Mouse (Mus musculus) forebrain, embryonic 10.5 days (tissue): ENCODE results near the gene Ssna1. TPM values are rescaled to one million over a fixed set of nuclear protein-coding genes. Genes with fewer than 3 reads are reported as not detected.

ENCODE experiments used
- DNase-seq: peaks from one replicate; pipeline ENCODE4 v3.0.0-alpha.2; 2017; ENCODE audit warnings: low spot score; ENCODE audit errors: extremely low spot score
- H3K27ac ChIP-seq: fragments of 300-500 bp; sonication (generic); 2 replicates; pipeline ENCODE4 v1.5.1; 2016; ENCODE audit warnings: mild to moderate bottlenecking
- H3K27me3 ChIP-seq: fragments of 300-500 bp; sonication (generic); 2 replicates; pipeline ENCODE4 v1.6.1; 2016; ENCODE audit warnings: mild to moderate bottlenecking; ENCODE audit not compliant: poor library complexity, severe bottlenecking
- H3K36me3 ChIP-seq: fragments of 300-500 bp; sonication (generic); replicated peaks from 2 replicates; pipeline ENCODE4 v1.6.1; 2016; ENCODE audit warnings: mild to moderate bottlenecking, moderate library complexity
- H3K4me1 ChIP-seq: fragments of 300-500 bp; sonication (generic); 2 replicates; pipeline ENCODE4 v1.6.1; 2016
- H3K4me3 ChIP-seq: fragments of 300-500 bp; sonication (generic); 2 replicates; pipeline ENCODE4 v1.5.1; 2016; ENCODE audit warnings: mild to moderate bottlenecking, moderate library complexity
- H3K9me3 ChIP-seq: fragments of 300-500 bp; sonication (generic); 2 replicates; pipeline ENCODE4 v1.6.1; 2016; ENCODE audit warnings: mild to moderate bottlenecking, moderate library complexity
- WGBS: fragments of 180-500 bp; shearing (Covaris S2); methylation state at CpG from one replicate; pipeline ENCODE4 v1.1.7; 2016; 5-methylcytosine and 5-hydroxymethylcytosine counted together
- polyA plus RNA-seq: library from polyadenylated mRNA; unstranded; fragments of >200 nt; fragmentation: Nextera tagmentation; extraction: Ambion mirVana; gene quantifications from 2 replicates; pipeline ENCODE4 v1.2.1, GENCODE M21; 2016

Ssna1 gene
- polyA plus RNA-seq, 1 experiment from 2014 or later = 247 TPM

GRCm38 (mm10) chr2:25303452-25303851, 31.2 kb upstream of the Ssna1 start:
- Histone ChIP-seq H3K27ac (no peak overlapping the region), H3K4me3 (no peak overlapping the region), H3K9me3 (no peaks in the 10 kb centered on the region), H3K36me3 (no peaks in the 10 kb centered on the region), H3K4me1 (peaks cover 17% of the 10 kb centered on the region), H3K27me3 (peaks cover 57% of the 10 kb centered on the region)
- 61% methylated on average over 3 of the region's 3 CpGs for WGBS
- no peak for DNase-seq

DNA sequence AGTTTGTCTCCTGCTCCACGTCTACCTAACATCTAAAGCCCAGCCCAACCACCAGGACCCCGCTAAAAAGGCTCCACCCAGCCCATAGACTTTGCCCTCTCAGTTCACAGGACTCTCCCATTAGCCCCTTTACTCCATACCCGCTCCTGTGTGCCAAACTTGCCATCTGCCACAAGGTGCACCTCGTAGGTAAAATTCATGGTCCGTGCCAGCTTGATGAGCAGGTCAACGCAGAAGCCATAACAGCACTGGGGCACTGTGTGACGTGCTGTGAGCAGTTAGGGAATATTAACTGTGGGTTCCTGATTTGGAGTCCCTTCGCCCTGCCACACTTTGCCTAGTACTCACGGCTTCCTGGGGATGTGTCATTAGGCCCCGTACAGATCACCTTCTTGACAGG, 25.8 kb upstream of the Ssna1 start:
- H3K9me3 ChIP-seq = no peaks in the 10 kb centered on the region
- H3K27me3 ChIP-seq = peaks cover 52% of the 10 kb centered on the region
- no peaks in the 10 kb centered on the region for H3K4me1 ChIP-seq
- no peak for DNase-seq
- H3K27ac ChIP-seq = no peak overlapping the region
- 83% methylated on average over 10 of the region's 10 CpGs for WGBS
- H3K4me3 ChIP-seq = no peak overlapping the region
- H3K36me3 ChIP-seq = no peaks in the 10 kb centered on the region

GRCm38 (mm10) chr2:25297093-25297492, 24.9 kb upstream of the Ssna1 start:
- peaks cover 56% of the 10 kb centered on the region for H3K27me3 ChIP-seq
- 80% methylated on average over 8 of the region's 8 CpGs for WGBS
- no peak for DNase-seq
- peaks cover 8% of the 10 kb centered on the region for H3K4me1 ChIP-seq
- no peak overlapping the region for H3K27ac ChIP-seq
- H3K36me3 ChIP-seq = no peaks in the 10 kb centered on the region
- no peaks in the 10 kb centered on the region for H3K9me3 ChIP-seq
- no peak overlapping the region for H3K4me3 ChIP-seq

DNA sequence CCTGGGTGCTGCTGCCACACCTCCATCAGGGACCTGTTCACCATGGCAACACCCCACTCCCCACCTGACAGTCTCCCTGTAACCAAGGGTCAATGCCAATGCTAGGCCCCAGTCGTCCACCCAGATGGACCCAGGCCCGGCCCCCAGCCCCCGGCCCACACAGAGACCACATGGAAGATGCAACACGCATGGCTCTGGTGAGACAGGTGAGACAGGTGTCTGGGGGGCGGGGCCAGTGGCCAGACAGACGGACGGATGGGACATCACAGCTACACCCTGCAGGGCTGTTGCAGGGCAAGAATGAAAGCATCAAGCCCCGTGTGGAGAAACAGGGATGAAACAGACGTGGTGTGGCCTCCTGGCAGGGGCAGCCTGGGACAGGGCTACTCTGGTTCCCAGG, 21.5 kb upstream of the Ssna1 start:
- 78% methylated on average over 9 of the region's 9 CpGs for WGBS
- H3K27me3 ChIP-seq = peaks cover 90% of the 10 kb centered on the region
- H3K4me3 ChIP-seq = no peak overlapping the region
- peaks cover 33% of the 10 kb centered on the region for H3K4me1 ChIP-seq
- DNase-seq = no peak
- no peaks in the 10 kb centered on the region for H3K9me3 ChIP-seq
- no peak overlapping the region for H3K27ac ChIP-seq
- no peaks in the 10 kb centered on the region for H3K36me3 ChIP-seq

DNA sequence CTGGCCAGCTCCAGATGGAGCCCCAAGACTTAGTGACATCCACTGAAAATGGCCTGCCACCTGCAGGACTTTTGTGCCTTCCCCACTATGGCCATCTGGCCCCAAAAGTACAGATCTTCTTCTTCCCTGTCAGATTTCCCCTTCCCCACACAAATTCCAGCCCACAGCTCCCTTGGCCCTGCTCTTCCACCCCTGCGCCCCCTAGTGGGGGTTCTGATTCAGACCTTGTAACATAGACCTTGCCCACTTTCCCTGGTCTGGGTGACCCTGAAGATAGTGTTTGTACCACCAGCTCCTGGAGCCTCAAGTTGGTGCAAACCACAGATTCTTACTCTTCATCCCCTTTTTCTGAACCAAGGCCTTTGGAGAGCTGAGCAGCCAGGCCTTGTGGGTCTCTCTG, 20.6 kb upstream of the Ssna1 start:
- H3K4me3 ChIP-seq = peak overlapping the region; percentile 42; the same call in 1 of the 2 replicates
- H3K36me3 ChIP-seq = no peaks in the 10 kb centered on the region
- H3K27ac ChIP-seq = no peak overlapping the region
- 0% methylated on average over 1 of the region's 1 CpGs for WGBS
- peaks cover 96% of the 10 kb centered on the region for H3K27me3 ChIP-seq
- peak; percentile 82 for DNase-seq
- peaks cover 33% of the 10 kb centered on the region for H3K4me1 ChIP-seq
- H3K9me3 ChIP-seq = no peaks in the 10 kb centered on the region

DNA sequence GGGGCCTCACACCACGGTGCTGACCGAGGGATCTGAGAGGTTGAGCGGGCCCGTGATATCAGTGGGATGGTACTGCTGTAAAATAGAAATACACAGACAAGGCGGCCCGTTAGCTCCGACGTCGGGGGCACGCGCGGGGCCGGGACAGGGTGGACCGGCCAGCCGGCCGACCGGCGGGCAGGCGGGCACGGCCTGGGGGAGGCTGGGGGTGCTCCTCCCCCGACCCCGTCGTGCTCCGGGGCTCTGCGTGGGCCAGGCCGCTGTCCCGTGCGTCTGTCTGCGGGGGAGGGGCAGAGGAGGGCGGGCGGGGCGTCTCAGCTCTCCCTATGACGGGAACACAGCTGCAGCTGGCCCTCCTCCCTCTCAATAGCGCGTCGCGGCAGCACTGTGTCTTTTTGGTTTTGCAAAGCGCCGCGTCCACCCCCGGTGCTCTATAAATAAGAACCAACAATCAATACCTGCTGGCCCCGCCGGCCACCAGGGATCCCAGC, 19.9 kb upstream of the Ssna1 start:
- Histone ChIP-seq H3K4me1 (peaks cover 33% of the 10 kb centered on the region), H3K27me3 (peaks cover 96% of the 10 kb centered on the region), H3K4me3 (peak overlapping the region; percentile 42), H3K9me3 (no peaks in the 10 kb centered on the region), H3K27ac (no peak overlapping the region), H3K36me3 (no peaks in the 10 kb centered on the region)
- WGBS = 5% methylated on average over 43 of the region's 43 CpGs
- no peak for DNase-seq

DNA sequence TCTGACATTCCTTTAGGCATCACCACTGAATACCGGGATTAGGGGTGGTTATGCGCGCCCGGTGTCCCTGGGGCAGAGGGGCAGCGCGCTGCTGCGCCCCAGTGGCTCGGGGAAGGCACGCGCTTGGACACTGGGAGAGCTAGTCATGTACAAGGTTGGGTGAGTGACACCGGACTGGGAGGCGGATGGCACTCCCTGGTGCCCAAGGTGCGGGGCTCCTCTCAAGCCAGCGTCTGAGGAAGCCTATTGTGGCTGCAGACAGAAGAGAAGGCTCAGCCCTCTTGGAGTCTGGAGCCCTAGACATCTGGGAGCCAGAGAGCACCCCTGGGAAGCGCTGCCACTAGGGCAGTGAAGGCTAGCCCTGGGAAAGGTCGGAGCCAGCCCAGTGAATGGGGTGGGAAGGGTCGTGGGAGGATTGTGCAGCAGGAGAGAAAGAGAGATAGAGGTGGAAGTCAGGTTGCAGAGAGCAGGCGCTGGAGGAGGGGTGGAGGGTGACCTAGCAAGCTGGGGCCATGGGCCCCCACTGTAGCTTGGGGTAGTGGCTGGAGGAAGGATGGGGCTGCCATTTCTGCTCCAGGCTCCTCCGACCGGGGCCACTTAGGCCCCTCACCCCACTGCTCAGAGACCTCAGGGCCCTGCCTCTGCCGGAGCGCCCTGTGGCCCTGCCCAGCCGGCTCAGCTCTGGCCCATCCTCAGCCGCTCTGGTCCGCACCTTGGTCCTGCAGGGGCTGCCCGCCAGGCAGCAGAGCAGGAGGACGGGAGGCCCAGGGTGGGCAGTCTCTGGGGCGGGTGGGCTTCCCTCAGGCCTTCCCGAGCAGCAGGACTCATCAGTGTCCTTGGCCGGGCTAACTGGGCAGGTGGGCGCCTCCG, 19.2 kb upstream of the Ssna1 start:
- Histone ChIP-seq H3K27ac (no peak overlapping the region), H3K4me3 (peak overlapping the region; percentile 42), H3K4me1 (peaks cover 33% of the 10 kb centered on the region), H3K9me3 (no peaks in the 10 kb centered on the region), H3K36me3 (peaks cover 1% of the 10 kb centered on the region), H3K27me3 (peaks cover 96% of the 10 kb centered on the region)
- WGBS = 5% methylated on average over 32 of the region's 32 CpGs
- DNase-seq = no peak

GRCm38 (mm10) chr2:25290816-25291130, 18.5 kb upstream of the Ssna1 start:
- WGBS = under 1% methylated on average over 18 of the region's 18 CpGs
- peak overlapping the region; percentile 25; the same call in 1 of the 2 replicates for H3K4me3 ChIP-seq

GRCm38 (mm10) chr2:25290101-25290815, 18.0 kb upstream of the Ssna1 start:
- Histone ChIP-seq H3K9me3 (no peaks in the 10 kb centered on the region), H3K36me3 (peaks cover 13% of the 10 kb centered on the region), H3K27me3 (peaks cover 86% of the 10 kb centered on the region), H3K4me1 (peaks cover 33% of the 10 kb centered on the region), H3K27ac (no peak overlapping the region), H3K4me3 (peak overlapping the region; percentile 25; the same call in 1 of the 2 replicates)
- DNase-seq = no peak
- WGBS = 2% methylated on average over 54 of the region's 54 CpGs

More at GRCm38 (mm10) chr2:25290816-25291130, 18.5 kb upstream of the Ssna1 start:
- H3K27ac ChIP-seq = no peak overlapping the region
- peaks cover 8% of the 10 kb centered on the region for H3K36me3 ChIP-seq
- DNase-seq = no peak
- H3K27me3 ChIP-seq = peaks cover 91% of the 10 kb centered on the region
- H3K9me3 ChIP-seq = no peaks in the 10 kb centered on the region
- H3K4me1 ChIP-seq = peaks cover 33% of the 10 kb centered on the region

DNA sequence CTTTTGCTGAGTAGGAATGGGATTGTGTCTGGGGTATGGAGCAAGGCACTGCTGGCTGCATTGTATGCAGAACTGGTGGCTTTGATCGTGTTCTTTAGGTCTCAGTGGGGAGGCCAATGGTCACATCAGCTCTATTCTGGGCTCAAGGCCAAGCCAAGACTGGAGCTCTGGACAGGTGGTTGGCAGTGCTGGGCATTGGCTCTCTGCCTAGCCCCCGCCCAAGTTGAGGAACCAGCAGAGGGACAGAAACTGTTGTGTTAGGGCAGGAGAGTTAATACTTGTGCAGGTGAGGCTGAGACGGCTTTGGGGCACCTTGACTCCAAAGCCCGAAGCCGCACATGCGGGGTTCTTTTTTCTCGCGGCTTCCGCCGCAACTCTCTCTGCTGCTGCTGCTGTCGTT, 17.4 kb upstream of the Ssna1 start, which contains the start of gene Lrrc26:
TSS of gene Lrrc26 (plus strand) at position 265 of the 400 bp plus-strand sequence.
- Histone ChIP-seq H3K36me3 (peaks cover 19% of the 10 kb centered on the region), H3K9me3 (no peaks in the 10 kb centered on the region), H3K27me3 (peaks cover 82% of the 10 kb centered on the region), H3K4me3 (peak within 1 kb of the TSS; percentile 25; the same call in 1 of the 2 replicates), H3K27ac (no peak within 1 kb of the TSS), H3K4me1 (peaks cover 33% of the 10 kb centered on the region)
- no peak for DNase-seq
- WGBS = 9% methylated on average over 11 of the region's 11 CpGs

DNA sequence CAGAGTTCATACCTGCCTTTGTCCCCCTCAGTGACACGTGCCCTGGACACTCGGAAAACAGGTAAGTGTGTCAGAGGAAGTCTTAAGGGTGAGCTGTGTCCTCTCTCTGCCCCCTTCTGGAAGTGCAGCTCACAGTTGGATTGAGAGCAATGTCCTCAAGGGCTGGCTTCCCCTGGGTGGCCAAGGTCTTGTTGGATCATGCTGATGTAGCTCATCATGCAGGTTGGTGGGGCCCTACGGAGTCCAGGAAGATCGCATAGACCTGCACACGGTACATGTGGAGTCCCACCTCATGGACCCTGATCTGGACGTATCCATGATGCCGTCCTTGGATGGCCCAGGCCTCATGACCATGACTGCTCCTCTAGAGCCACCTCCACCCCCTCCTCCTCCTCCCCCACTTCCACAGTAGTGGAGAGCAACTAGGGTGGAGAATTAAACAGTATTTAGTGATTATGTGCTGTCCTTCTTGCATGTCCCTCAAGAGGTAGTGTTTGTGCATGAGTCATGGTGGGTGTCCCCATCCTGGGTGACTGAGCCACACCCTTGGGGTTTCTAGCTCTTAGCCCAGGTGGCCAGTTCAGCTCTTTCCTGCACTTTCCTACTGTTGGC, 16.6 kb upstream of the Ssna1 start:
- Histone ChIP-seq H3K27ac (no peak overlapping the region), H3K36me3 (peaks cover 27% of the 10 kb centered on the region), H3K4me1 (peaks cover 33% of the 10 kb centered on the region), H3K4me3 (no peak overlapping the region), H3K27me3 (peaks cover 74% of the 10 kb centered on the region), H3K9me3 (no peaks in the 10 kb centered on the region)
- no peak for DNase-seq
- WGBS = 84% methylated on average over 7 of the region's 7 CpGs

DNA sequence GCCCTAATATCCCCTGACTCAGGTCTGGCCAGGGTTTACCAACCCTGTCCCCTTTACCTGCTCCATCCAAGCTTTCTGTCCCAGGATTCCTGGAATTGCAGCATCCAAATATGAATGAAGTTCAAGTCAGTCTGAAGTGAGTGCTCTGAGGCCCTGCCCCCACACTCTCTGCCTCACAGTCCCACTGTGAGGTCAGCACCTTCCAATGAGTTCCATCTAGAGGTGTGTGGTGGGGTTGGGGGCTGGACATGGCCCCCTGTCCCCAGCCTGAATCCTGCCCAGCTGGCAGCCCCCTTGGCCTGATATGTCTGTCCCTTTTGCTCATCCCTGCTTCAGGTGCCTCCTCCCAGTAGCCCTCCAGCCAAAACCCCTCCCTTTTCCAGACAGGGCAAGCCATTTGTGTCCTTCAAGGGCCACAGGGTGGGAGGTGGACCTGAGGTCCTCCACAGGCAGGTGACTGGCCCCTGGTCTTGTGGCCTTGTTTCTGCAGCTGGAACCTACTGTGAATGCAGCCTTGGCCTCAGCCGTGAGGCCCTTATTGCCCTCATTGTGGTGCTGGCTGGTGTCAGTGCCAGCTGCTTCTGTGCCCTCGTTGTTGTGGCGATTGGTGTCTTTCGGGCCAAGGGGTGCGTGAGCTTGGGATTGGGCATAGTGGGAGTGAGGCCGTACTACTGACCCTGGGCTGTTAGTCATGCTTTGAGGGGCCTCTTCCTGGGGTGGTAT, 15.8 kb upstream of the Ssna1 start, which contains the start of gene Tmem210:
TSS of gene Tmem210 (plus strand) at position 219 of the 723 bp plus-strand sequence.
- 90% methylated on average over 6 of the region's 6 CpGs for WGBS
- Histone ChIP-seq H3K4me3 (no peak within 1 kb of the TSS), H3K9me3 (no peaks in the 10 kb centered on the region), H3K36me3 (peaks cover 35% of the 10 kb centered on the region), H3K27me3 (peaks cover 67% of the 10 kb centered on the region), H3K4me1 (peaks cover 33% of the 10 kb centered on the region), H3K27ac (no peak within 1 kb of the TSS)
- DNase-seq = no peak
